Mouse (Mus musculus) thymus, adult 2 months (tissue): Measurements from ENCODE around the gene Plch2. TPM values are rescaled to one million over a fixed set of nuclear protein-coding genes. Genes with fewer than 3 reads are reported as not detected.

Experiments used
- DNase-seq: peaks from one replicate; pipeline ENCODE4 v3.0.0; 2021
- H3K27ac ChIP-seq: fragments of 200-500 bp; 2 replicates; pipeline ENCODE4 v1.5.1; 2012; ENCODE audit warnings: low read length, control low read depth; ENCODE audit not compliant: control insufficient read depth, insufficient read depth
- H3K27me3 ChIP-seq: fragments of 200-500 bp; 2 replicates; pipeline ENCODE4 v1.6.1; 2012; ENCODE audit warnings: mild to moderate bottlenecking, low read length, moderate library complexity, mixed read lengths; ENCODE audit not compliant: control insufficient read depth, insufficient read depth
- H3K36me3 ChIP-seq: fragments of 200-500 bp; 2 replicates; pipeline ENCODE4 v1.6.1; 2012; ENCODE audit warnings: mild to moderate bottlenecking, low read length, moderate library complexity; ENCODE audit not compliant: control insufficient read depth, insufficient read depth
- H3K4me1 ChIP-seq: fragments of 200-500 bp; replicated peaks from 2 replicates; pipeline ENCODE4 v1.6.1; 2012; ENCODE audit warnings: low read length; ENCODE audit not compliant: control insufficient read depth, insufficient read depth
- H3K4me3 ChIP-seq: fragments of 200-500 bp; 2 replicates; pipeline ENCODE4 v1.5.1; 2012; ENCODE audit warnings: mild to moderate bottlenecking, low read length, control low read depth, moderate library complexity; ENCODE audit not compliant: control insufficient read depth, insufficient read depth
- CTCF ChIP-seq: fragments of 200-500 bp; IDR thresholded peaks from 2 replicates; pipeline ENCODE4 v1.5.1; 2012; ENCODE audit warnings: mild to moderate bottlenecking, control low read depth, low read length, moderate library complexity, borderline replicate concordance; ENCODE audit not compliant: control insufficient read depth, poor library complexity, insufficient read depth; ENCODE audit errors: extremely low read depth
- POLR2A ChIP-seq: fragments of 200-500 bp; IDR thresholded peaks from 2 replicates; pipeline ENCODE4 v1.6.1; 2012; ENCODE audit warnings: mild to moderate bottlenecking, low read length, control low read depth, moderate library complexity; ENCODE audit not compliant: control insufficient read depth, poor library complexity, insufficient read depth; ENCODE audit errors: extremely low read depth
- WGBS: fragments of 180-500 bp; shearing (Covaris S2); methylation state at CpG from one replicate; pipeline ENCODE4 v1.1.7; 2018; 5-methylcytosine and 5-hydroxymethylcytosine counted together
- polyA plus RNA-seq: library from polyadenylated mRNA; depleted of rRNA; stranded (reverse); fragments of >200 nt; gene quantifications from 2 replicates; pipeline ENCODE4 v1.2.3, GENCODE M21; 2012

Plch2 gene
- polyA plus RNA-seq, 1 experiment = 10.0 TPM

GRCm38 (mm10) chr4:155076677-155077076 lies 20.1 kb upstream of the Plch2 start:
- no peak for DNase-seq
- Histone ChIP-seq H3K27me3 (no peaks in the 10 kb centered on the region), H3K36me3 (peaks cover 76% of the 10 kb centered on the region), H3K4me3 (no peak overlapping the region), H3K4me1 (no peaks in the 10 kb centered on the region), H3K27ac (no peak overlapping the region)
- no peak for TF ChIP-seq CTCF
- no peak for TF ChIP-seq POLR2A
- 93% methylated on average over 9 of the region's 9 CpGs for WGBS

DNA sequence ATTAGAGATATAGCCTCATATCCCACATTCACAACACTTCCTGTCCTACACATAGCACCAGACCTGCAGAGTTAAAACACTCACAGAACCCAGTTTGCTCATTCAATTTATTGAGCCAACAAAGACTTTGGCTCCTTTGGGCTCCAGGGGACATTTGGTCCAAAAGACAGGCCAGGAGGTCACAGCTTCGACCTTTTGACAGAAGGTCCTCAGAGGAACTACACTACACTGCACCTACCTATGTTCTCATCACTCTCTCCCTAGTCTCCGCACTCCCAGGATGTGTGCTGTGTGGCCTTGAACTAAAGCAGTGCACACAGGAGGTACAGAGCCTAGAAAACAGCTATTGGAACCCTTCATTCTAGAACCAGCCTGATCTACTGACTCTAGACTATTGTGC lies 19.2 kb upstream of the Plch2 start:
- H3K4me3 ChIP-seq = no peak overlapping the region
- no peak for TF ChIP-seq CTCF
- TF ChIP-seq POLR2A = no peak
- H3K27me3 ChIP-seq = no peaks in the 10 kb centered on the region
- H3K36me3 ChIP-seq = peaks cover 81% of the 10 kb centered on the region
- no peaks in the 10 kb centered on the region for H3K4me1 ChIP-seq
- 94% methylated on average over 2 of the region's 2 CpGs for WGBS
- no peak overlapping the region for H3K27ac ChIP-seq
- no peak for DNase-seq

DNA sequence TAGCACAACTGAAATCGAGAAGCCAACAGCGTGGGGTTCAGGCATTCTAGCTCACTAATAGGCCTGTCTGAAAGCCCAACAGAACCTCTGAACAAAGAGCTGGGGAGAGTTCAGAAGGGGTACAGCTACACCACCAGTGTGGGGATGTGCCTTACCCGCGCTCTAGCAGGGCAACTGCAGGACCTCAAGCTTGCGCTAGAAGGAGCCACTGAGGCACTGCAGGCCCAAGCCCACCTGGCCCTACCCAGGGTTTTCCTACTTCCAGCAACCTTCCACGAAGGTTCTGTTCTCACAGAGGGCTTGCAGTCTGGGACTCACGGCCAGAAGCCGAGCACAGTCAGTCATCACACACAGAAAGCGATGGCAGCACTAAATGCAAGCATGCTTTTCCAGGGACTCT lies 18.6 kb upstream of the Plch2 start:
- no peak overlapping the region for H3K4me3 ChIP-seq
- H3K36me3 ChIP-seq = peaks cover 81% of the 10 kb centered on the region
- no peaks in the 10 kb centered on the region for H3K4me1 ChIP-seq
- H3K27me3 ChIP-seq = no peaks in the 10 kb centered on the region
- H3K27ac ChIP-seq = no peak overlapping the region
- DNase-seq = no peak
- no peak for TF ChIP-seq POLR2A
- no peak for TF ChIP-seq CTCF
- 96% methylated on average over 9 of the region's 9 CpGs for whole genome bisulfite sequencing

- TF ChIP-seq CTCF (no peak), POLR2A (no peak)
- H3K4me1 ChIP-seq = no peaks in the 10 kb centered on the region
- H3K36me3 ChIP-seq = peaks cover 75% of the 10 kb centered on the region
- no peak overlapping the region for H3K27ac ChIP-seq
- no peaks in the 10 kb centered on the region for H3K27me3 ChIP-seq
- 97% methylated on average over 9 of the region's 9 CpGs for WGBS
- H3K4me3 ChIP-seq = no peak overlapping the region
- DNase-seq = no peak
Measured at GRCm38 (mm10) chr4:155074418-155074817, 17.8 kb upstream of the Plch2 start.

DNA sequence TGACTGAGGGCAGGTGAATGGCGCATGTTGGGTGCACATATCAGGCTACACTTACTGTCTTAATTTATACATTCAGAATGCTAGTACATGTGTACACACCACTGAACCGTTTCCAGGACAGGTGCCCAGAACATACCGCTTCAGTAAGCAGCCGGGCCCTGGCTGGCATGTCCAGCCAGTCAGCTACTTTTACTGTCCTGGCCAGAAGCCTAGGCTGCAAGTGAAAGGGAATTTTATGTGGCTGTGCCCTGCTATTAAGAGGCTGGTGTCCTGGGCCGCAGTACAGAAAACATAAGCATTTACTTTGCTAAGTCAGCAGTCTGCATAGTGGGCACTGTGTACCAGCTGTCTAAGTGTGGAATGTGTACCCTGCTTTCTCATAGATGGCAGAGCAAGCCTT lies 14.3 kb upstream of the Plch2 start:
- H3K27me3 ChIP-seq = no peaks in the 10 kb centered on the region
- H3K27ac ChIP-seq = no peak overlapping the region
- DNase-seq = no peak
- peaks cover 14% of the 10 kb centered on the region for H3K4me1 ChIP-seq
- no peak for TF ChIP-seq POLR2A
- TF ChIP-seq CTCF = no peak
- H3K36me3 ChIP-seq = peaks cover 54% of the 10 kb centered on the region
- no peak overlapping the region for H3K4me3 ChIP-seq
- 97% methylated on average over 5 of the region's 5 CpGs for WGBS

- no peak for DNase-seq
- WGBS = 96% methylated on average over 13 of the region's 13 CpGs
- no peaks in the 10 kb centered on the region for H3K27me3 ChIP-seq
- peaks cover 14% of the 10 kb centered on the region for H3K4me1 ChIP-seq
- no peak overlapping the region for H3K27ac ChIP-seq
- no peak overlapping the region for H3K4me3 ChIP-seq
- H3K36me3 ChIP-seq = peaks cover 47% of the 10 kb centered on the region
- TF ChIP-seq CTCF (no peak), POLR2A (no peak)
Measured at GRCm38 (mm10) chr4:155070199-155070598, 13.6 kb upstream of the Plch2 start.

DNA sequence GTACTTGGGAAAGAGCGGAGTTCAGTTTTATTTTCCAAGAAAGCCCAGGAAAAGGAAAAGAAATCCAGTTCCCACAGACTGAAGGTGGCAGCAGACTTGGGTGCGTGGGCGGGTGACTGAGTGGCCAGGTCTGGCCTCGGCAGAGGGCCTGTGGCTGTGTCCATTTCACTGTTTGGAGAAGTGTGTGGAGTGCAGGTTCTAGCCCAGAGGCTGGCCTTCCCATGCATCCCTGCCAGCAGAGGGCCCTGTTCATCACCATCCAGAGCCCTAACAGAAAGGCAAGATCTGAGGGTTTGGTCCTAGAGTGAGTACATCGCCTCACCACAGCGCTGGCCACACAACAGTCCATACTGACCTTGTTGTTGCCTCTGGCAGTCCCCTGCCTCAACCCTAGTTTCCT lies 12.6 kb upstream of the Plch2 start:
- peaks cover 14% of the 10 kb centered on the region for H3K4me1 ChIP-seq
- no peak overlapping the region for H3K27ac ChIP-seq
- WGBS = 95% methylated on average over 6 of the region's 6 CpGs
- H3K36me3 ChIP-seq = peaks cover 37% of the 10 kb centered on the region
- TF ChIP-seq CTCF = no peak
- TF ChIP-seq POLR2A = no peak
- DNase-seq = no peak
- H3K27me3 ChIP-seq = no peaks in the 10 kb centered on the region
- no peak overlapping the region for H3K4me3 ChIP-seq
